Mouse (Mus musculus): Measurements from ENCODE around the gene Caprin1. TPM values are rescaled to one million over a fixed set of nuclear protein-coding genes. Genes with fewer than 3 reads are reported as not detected.

The Caprin1 gene
- total RNA-seq, 2 experiments from 2014 or later: 431 to 443 TPM

GRCm38 (mm10) chr2:103802422-103802821 is 5.0 kb upstream of the Caprin1 start:
- no peak for DNase-seq (ENCODE audit: low spot score in 2 of 2)

- DNase-seq (ENCODE audit: low spot score in 2 of 2): peak; percentile 75 to 85
Measured at GRCm38 (mm10) chr2:103796861-103797466, 485 bp downstream of the Caprin1 start.

- DNase-seq (ENCODE audit: low spot score in 2 of 2): peak; percentile 62 to 66
Measured at GRCm38 (mm10) chr2:103796211-103796860, 1.1 kb downstream of the Caprin1 start.

- peak; percentile 53 to 74 for DNase-seq (ENCODE audit: low spot score in 2 of 2)
Measured at GRCm38 (mm10) chr2:103795843-103796210, 1.6 kb downstream of the Caprin1 start.

GRCm38 (mm10) chr2:103792009-103792408 is 5.4 kb downstream of the Caprin1 start:
- no peak for DNase-seq (ENCODE audit: low spot score in 2 of 2)

- DNase-seq (ENCODE audit: low spot score in 2 of 2): no peak
Measured at GRCm38 (mm10) chr2:103785735-103786134, 11.7 kb downstream of the Caprin1 start.

- DNase-seq (ENCODE audit: low spot score in 2 of 2): no peak
Measured at GRCm38 (mm10) chr2:103784621-103785020, 12.8 kb downstream of the Caprin1 start.

- DNase-seq (ENCODE audit: low spot score in 2 of 2): no peak
Measured at GRCm38 (mm10) chr2:103762492-103762891, 35.0 kb downstream of the Caprin1 start.

GRCm38 (mm10) chr2:103761993-103762392 is 35.5 kb downstream of the Caprin1 start:
- no peak for DNase-seq (ENCODE audit: low spot score in 2 of 2)

- DNase-seq (ENCODE audit: low spot score in 2 of 2): peak; percentile 99
Measured at GRCm38 (mm10) chr2:103760906-103761716, 36.3 kb downstream of the Caprin1 start, which contains the start of gene Nat10. Gene Nat10, minus strand, starts transcription at chr2:103761270.

GRCm38 (mm10) chr2:103760421-103760820 is 37.0 kb downstream of the Caprin1 start:
- no peak for DNase-seq (ENCODE audit: low spot score in 2 of 2)

- no peak for DNase-seq (ENCODE audit: low spot score in 2 of 2)
Measured at GRCm38 (mm10) chr2:103755458-103756085, 41.9 kb downstream of the Caprin1 start.

GRCm38 (mm10) chr2:103754614-103755013 is 42.8 kb downstream of the Caprin1 start:
- no peak for DNase-seq (ENCODE audit: low spot score in 2 of 2)

GRCm38 (mm10) chr2:103751771-103752170 is 45.7 kb downstream of the Caprin1 start:
- DNase-seq (ENCODE audit: low spot score in 2 of 2): no peak

- DNase-seq (ENCODE audit: low spot score in 2 of 2): no peak
Measured at GRCm38 (mm10) chr2:103749091-103749490, 48.4 kb downstream of the Caprin1 start.

GRCm38 (mm10) chr2:103747891-103748290 is 49.6 kb downstream of the Caprin1 start:
- no peak for DNase-seq (ENCODE audit: low spot score in 2 of 2)

- DNase-seq (ENCODE audit: low spot score in 2 of 2): no peak
Measured at GRCm38 (mm10) chr2:103746761-103747160, 50.7 kb downstream of the Caprin1 start.

GRCm38 (mm10) chr2:103746096-103746495 is 51.4 kb downstream of the Caprin1 start:
- DNase-seq (ENCODE audit: low spot score in 2 of 2): no peak

- no peak for DNase-seq (ENCODE audit: low spot score in 2 of 2)
Measured at GRCm38 (mm10) chr2:103745481-103745880, 52.0 kb downstream of the Caprin1 start.

- peak; percentile 73 for DNase-seq (ENCODE audit: low spot score in 2 of 2)
Measured at GRCm38 (mm10) chr2:103743988-103744387, 53.5 kb downstream of the Caprin1 start.

- DNase-seq (ENCODE audit: low spot score in 2 of 2): no peak
Measured at GRCm38 (mm10) chr2:103743536-103743935, 53.9 kb downstream of the Caprin1 start.

- DNase-seq (ENCODE audit: low spot score in 2 of 2): no peak
Measured at GRCm38 (mm10) chr2:103742821-103743220, 54.6 kb downstream of the Caprin1 start.

All from layer of hippocampus, postnatal 10 days (tissue).